Mouse (Mus musculus) embryonic fibroblast, embryonic 13.5 days (primary cell): ENCODE results near the gene Lgr4.

ENCODE experiments used
- CTCF ChIP-seq: IDR thresholded peaks from 2 replicates; pipeline ENCODE4 v1.5.1; 2011; ENCODE audit warnings: mild to moderate bottlenecking, control low read depth, low read length, moderate library complexity, borderline replicate concordance; ENCODE audit not compliant: insufficient read depth
- POLR2A ChIP-seq: IDR thresholded peaks from 2 replicates; pipeline ENCODE4 v1.6.1; 2011; ENCODE audit warnings: low read depth, mild to moderate bottlenecking, control low read depth, low read length, moderate library complexity

GRCm38 (mm10) chr2:109884507-109884906, 32.9 kb upstream of the Lgr4 start:
- TF ChIP-seq CTCF (no peak), POLR2A (no peak)
